Mouse (Mus musculus) embryonic fibroblast, embryonic 13.5 days (primary cell): ENCODE measurements around the gene Bap1.

Experiments used
- CTCF ChIP-seq: IDR thresholded peaks from 2 replicates; pipeline ENCODE4 v1.5.1; 2011; ENCODE audit warnings: mild to moderate bottlenecking, control low read depth, low read length, moderate library complexity, borderline replicate concordance; ENCODE audit not compliant: insufficient read depth
- POLR2A ChIP-seq: IDR thresholded peaks from 2 replicates; pipeline ENCODE4 v1.6.1; 2011; ENCODE audit warnings: low read depth, mild to moderate bottlenecking, control low read depth, low read length, moderate library complexity

DNA sequence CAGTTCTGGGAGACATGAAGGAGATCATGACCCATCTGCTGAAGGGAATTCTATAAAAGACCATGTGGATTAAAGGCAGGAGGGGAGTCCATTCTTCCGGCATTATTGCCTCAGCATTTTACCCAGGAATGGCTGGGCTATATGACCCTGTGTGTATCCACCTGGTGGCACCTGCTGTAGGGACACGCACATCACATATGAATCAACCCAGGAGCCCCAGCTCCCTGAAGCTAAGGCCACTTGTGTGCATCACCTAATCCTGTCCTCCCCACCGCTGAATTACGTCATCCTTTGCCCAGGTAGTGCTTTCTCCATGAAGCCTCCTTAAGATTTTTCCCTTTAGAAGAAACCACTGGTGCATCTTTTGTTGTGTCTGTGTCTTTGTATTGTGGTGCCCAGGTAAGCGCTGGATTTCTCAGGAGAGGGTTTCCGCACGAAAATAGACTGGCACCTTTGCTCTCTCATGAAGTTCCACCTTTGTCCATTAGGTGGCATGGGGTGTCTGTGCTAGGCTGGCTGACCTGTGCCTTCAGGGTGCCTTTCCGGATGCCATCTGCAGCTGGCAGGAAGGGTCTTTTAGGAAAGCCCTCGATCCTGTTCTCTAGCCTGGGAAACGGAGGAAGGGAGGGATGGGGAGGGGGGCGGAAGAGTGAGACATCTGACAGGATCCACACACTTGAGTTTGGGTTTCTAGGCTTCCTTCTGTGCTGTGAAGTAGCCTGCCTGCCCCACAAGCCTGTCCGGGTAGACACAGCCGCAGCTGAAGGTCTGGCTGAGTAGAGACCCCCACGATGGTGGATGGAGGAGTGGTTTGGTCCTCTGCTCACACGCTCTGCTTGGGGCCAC lies 35.9 kb upstream of the Bap1 start:
- TF ChIP-seq CTCF (peak; percentile 89), POLR2A (no peak)
